Mouse (Mus musculus): ENCODE results near the gene 1110008P14Rik. TPM values are rescaled to one million over a fixed set of nuclear protein-coding genes. Genes with fewer than 3 reads are reported as not detected.

Gene 1110008P14Rik
- polyA plus RNA-seq (2017; shearing (Covaris generic)) = 41.0 TPM

GRCm38 (mm10) chr2:32381775-32382223, at the start of gene 1110008P14Rik:
TSS of gene 1110008P14Rik (minus strand) at chr2:32381938.

GRCm38 (mm10) chr2:32395484-32395945, 13.8 kb upstream of the 1110008P14Rik start, which contains the start of gene Ptges2:
TSS of gene Ptges2 (plus strand) at chr2:32395896.

GRCm38 (mm10) chr2:32387706-32388490, 6.2 kb upstream of the 1110008P14Rik start, which contains the start of gene Lcn2:
TSS of gene Lcn2 (minus strand) at chr2:32388252.

GRCm38 (mm10) chr2:32353007-32353542, 28.7 kb downstream of the 1110008P14Rik start, which contains the start of gene Dnm1:
TSS of gene Dnm1 (minus strand) at chr2:32353338.

GRCm38 (mm10) chr2:32352151-32353006, 29.4 kb downstream of the 1110008P14Rik start, which contains the start of gene Ciz1:
TSS of gene Ciz1 (plus strand) at chr2:32352327.

Other genes with a start within 250 kb of the 1110008P14Rik start
- 49.4 TPM for gene Prrc2b, start 230.9 kb downstream of the 1110008P14Rik start, polyA plus RNA-seq (2017; shearing (Covaris generic))
- gene Pomt1, start 145.3 kb downstream of the 1110008P14Rik start, polyA plus RNA-seq (2017; shearing (Covaris generic)) = 2.6 TPM
- gene Uck1, start 121.8 kb downstream of the 1110008P14Rik start, polyA plus RNA-seq (2017; shearing (Covaris generic)) = 74.0 TPM
- 31.5 TPM for gene Golga2, start 94.6 kb downstream of the 1110008P14Rik start, polyA plus RNA-seq (2017; shearing (Covaris generic))
- gene Swi5, start 93.9 kb downstream of the 1110008P14Rik start, polyA plus RNA-seq (2017; shearing (Covaris generic)) = 150 TPM
- gene Ciz1, start 29.6 kb downstream of the 1110008P14Rik start, polyA plus RNA-seq (2017; shearing (Covaris generic)) = 115 TPM
- not detected for gene Dnm1, start 28.6 kb downstream of the 1110008P14Rik start, polyA plus RNA-seq (2017; shearing (Covaris generic))
- not detected for gene Lcn2, start 6.3 kb upstream of the 1110008P14Rik start, polyA plus RNA-seq (2017; shearing (Covaris generic))
- gene Ptges2, start 14.0 kb upstream of the 1110008P14Rik start, polyA plus RNA-seq (2017; shearing (Covaris generic)) = 10.3 TPM
- 7.2 TPM for gene Naif1, start 68.5 kb upstream of the 1110008P14Rik start, polyA plus RNA-seq (2017; shearing (Covaris generic))
- 34.0 TPM for gene Slc25a25, start 69.5 kb upstream of the 1110008P14Rik start, polyA plus RNA-seq (2017; shearing (Covaris generic))
- 136 TPM for gene Fam102a, start 153.4 kb upstream of the 1110008P14Rik start, polyA plus RNA-seq (2017; shearing (Covaris generic))
- gene Dpm2, start 188.9 kb upstream of the 1110008P14Rik start, polyA plus RNA-seq (2017; shearing (Covaris generic)) = 76.0 TPM
- not detected for gene Pip5kl1, start 192.9 kb upstream of the 1110008P14Rik start, polyA plus RNA-seq (2017; shearing (Covaris generic))
- not detected for gene 9430097D07Rik, start 193.7 kb upstream of the 1110008P14Rik start, polyA plus RNA-seq (2017; shearing (Covaris generic))
- 26.7 TPM for gene St6galnac4, start 205.2 kb upstream of the 1110008P14Rik start, polyA plus RNA-seq (2017; shearing (Covaris generic))
- gene St6galnac6, start 217.8 kb upstream of the 1110008P14Rik start, polyA plus RNA-seq (2017; shearing (Covaris generic)) = 3.2 TPM
- gene Ak1, start 239.8 kb upstream of the 1110008P14Rik start, polyA plus RNA-seq (2017; shearing (Covaris generic)) = 0.24 TPM